Mouse (Mus musculus) lung, adult 2 months (tissue): Measurements from ENCODE around the gene Pfas.

Experiments
- CTCF ChIP-seq: fragments of 200-500 bp; IDR thresholded peaks from 2 replicates; pipeline ENCODE4 v1.5.1; 2011; ENCODE audit warnings: mild to moderate bottlenecking, low read length, control low read depth; ENCODE audit not compliant: insufficient read depth
- POLR2A ChIP-seq: fragments of 200-500 bp; IDR thresholded peaks from 2 replicates; pipeline ENCODE4 v1.6.1; 2011; ENCODE audit warnings: low read depth, mild to moderate bottlenecking, control low read depth, low read length, borderline replicate concordance; ENCODE audit errors: extremely low read depth

DNA sequence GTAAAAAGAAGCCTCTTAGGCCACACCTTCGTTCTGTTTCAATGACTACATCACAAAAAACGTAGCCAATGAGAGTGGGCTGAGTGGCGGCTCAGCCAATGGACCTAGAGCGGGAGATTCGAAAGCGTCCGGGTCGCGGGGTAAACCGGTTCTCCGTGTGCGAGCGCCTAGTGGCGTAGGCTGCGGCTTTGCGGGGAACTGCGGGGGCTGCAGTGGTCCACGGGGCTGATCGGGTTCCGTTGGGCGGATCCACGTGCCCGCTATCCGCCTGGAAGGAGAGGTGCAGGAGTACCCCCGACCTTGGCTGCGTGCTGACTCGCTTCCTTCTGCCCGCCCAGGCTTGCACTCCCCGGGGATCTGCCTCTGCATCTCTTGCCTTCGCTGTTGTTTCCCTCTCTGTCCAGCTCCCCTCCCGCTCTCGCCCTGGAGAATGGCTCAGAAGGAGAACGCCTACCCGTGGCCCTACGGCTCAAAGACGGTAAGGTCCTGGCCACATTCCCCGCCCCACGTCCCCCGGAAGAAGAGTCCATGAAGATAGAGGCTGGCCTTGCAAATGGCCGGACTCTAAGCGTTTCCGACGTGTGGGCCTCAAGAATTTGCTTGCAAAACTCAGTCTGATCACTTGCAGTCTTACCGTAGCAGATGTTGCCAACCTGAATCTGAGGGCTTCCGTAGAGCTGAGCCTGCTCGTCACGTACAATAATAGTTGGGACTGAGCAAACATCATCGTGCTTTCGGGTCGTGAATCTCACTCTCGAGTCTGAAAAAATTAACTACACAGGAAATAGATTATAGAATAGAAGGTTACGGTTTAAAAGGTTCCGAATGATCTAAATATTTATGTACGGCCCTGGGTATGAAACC, 37.5 kb upstream of the Pfas start, which contains the start of gene Aurkb:
- TF ChIP-seq POLR2A (no peak), CTCF (no peak)
